Mouse (Mus musculus) lung, postnatal 0 days (tissue): ENCODE results near the gene Slc35c2.

Experiments used
- CTCF ChIP-seq: IDR thresholded peaks from 2 replicates; pipeline ENCODE4 v1.5.1; 2016; ENCODE audit warnings: antibody characterized with exemption, mild to moderate bottlenecking
- EP300 ChIP-seq: IDR thresholded peaks from 2 replicates; pipeline ENCODE4 v1.6.1; 2016; ENCODE audit warnings: antibody characterized with exemption, mild to moderate bottlenecking, control low read depth

DNA sequence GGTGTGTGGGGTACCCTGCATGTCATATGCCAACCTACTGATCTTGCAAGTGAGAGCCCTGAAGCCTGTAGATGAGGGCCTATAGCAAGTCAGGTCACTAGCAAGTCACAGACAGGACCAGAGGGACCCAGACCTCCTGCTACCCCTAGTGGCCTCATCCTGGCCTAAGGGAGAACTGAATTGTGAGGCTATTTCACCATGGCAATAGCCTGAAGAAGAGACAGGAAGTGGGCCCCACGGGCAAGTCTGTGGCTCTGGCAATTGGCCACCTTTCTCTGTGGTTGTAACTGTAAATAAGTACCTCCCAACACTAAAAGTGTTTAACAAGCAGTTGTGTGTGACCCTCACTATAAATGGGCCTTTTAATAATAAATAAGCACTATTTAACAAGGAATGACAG, 36.8 kb downstream of the Slc35c2 start:
- TF ChIP-seq CTCF (no peak), EP300 (no peak)
